Mouse (Mus musculus): ENCODE results near the gene Otud3.
"Not testable (repeated sequence)": the region's sequence is repeated elsewhere in the genome, so short reads cannot be mapped to it uniquely, and the experiment has no call there.

Gene Otud3

GRCm38 (mm10) chr4:138913141-138913787 is 481 bp downstream of the Otud3 start:
- no peak for TF ChIP-seq POU5F1 (IDR thresholded peaks at IDR 0.05; ENCODE audit: borderline replicate concordance, low read length)
- no peak for TF ChIP-seq NANOG (IDR thresholded peaks at IDR 0.05; ENCODE audit: borderline replicate concordance, low read length)
- TF ChIP-seq CTCF (conservative IDR thresholded peaks at IDR 0.05; ENCODE audit: low read length) = no peak
- peak overlapping the region; percentile 93 for H3K4me3 ChIP-seq (replicated peaks; ENCODE audit: low read length)
- H3K27me3 ChIP-seq (ENCODE audit: insufficient read depth, low read length) = peaks cover 12% of the 10 kb centered on the region
- peaks cover 40% of the 10 kb centered on the region for H3K4me1 ChIP-seq (replicated peaks; ENCODE audit: low read depth, low read length)
- peaks cover 2% of the 10 kb centered on the region; the same call in 1 of the 2 replicates for H3K9me3 ChIP-seq (ENCODE audit: low read length)
- H3K36me3 ChIP-seq (ENCODE audit: insufficient read depth, low read length) = peaks cover 32% of the 10 kb centered on the region

- Histone ChIP-seq H3K27me3 (ENCODE audit: insufficient read depth, low read length) (no peaks in the 10 kb centered on the region), H3K4me1 (replicated peaks; ENCODE audit: low read depth, low read length) (peaks cover 47% of the 10 kb centered on the region), H3K36me3 (ENCODE audit: insufficient read depth, low read length) (peaks cover 88% of the 10 kb centered on the region), H3K4me3 (replicated peaks; ENCODE audit: low read length) (no peak overlapping the region), H3K9me3 (ENCODE audit: low read length) (no peaks in the 10 kb centered on the region)
- TF ChIP-seq POU5F1 (IDR thresholded peaks at IDR 0.05; ENCODE audit: borderline replicate concordance, low read length) (no peak), CTCF (conservative IDR thresholded peaks at IDR 0.05; ENCODE audit: low read length) (no peak), NANOG (IDR thresholded peaks at IDR 0.05; ENCODE audit: borderline replicate concordance, low read length) (no peak)
These were observed 8.0 kb downstream of the Otud3 start for GRCm38 (mm10) chr4:138905624-138906337.

GRCm38 (mm10) chr4:138899361-138899760 is 14.4 kb downstream of the Otud3 start:
- no peaks in the 10 kb centered on the region for H3K9me3 ChIP-seq (ENCODE audit: low read length)
- H3K36me3 ChIP-seq (ENCODE audit: insufficient read depth, low read length) = peaks cover 93% of the 10 kb centered on the region
- peaks cover 46% of the 10 kb centered on the region for H3K4me1 ChIP-seq (replicated peaks; ENCODE audit: low read depth, low read length)
- TF ChIP-seq POU5F1 (IDR thresholded peaks at IDR 0.05; ENCODE audit: borderline replicate concordance, low read length) (no peak), CTCF (conservative IDR thresholded peaks at IDR 0.05; ENCODE audit: low read length) (no peak), NANOG (IDR thresholded peaks at IDR 0.05; ENCODE audit: borderline replicate concordance, low read length) (no peak)
- no peaks in the 10 kb centered on the region for H3K27me3 ChIP-seq (ENCODE audit: insufficient read depth, low read length)
- H3K4me3 ChIP-seq (replicated peaks; ENCODE audit: low read length) = no peak overlapping the region

- H3K4me3 ChIP-seq (replicated peaks; ENCODE audit: low read length); H3K9me3 ChIP-seq (ENCODE audit: low read length); H3K27me3 ChIP-seq (ENCODE audit: insufficient read depth, low read length): not testable (repeated sequence)
- Histone ChIP-seq H3K36me3 (ENCODE audit: insufficient read depth, low read length) (peaks cover 53% of the 10 kb centered on the region), H3K4me1 (replicated peaks; ENCODE audit: low read depth, low read length) (peaks cover 68% of the 10 kb centered on the region)
These were observed 20.0 kb downstream of the Otud3 start for GRCm38 (mm10) chr4:138893789-138894188.

- peaks cover 42% of the 10 kb centered on the region for H3K36me3 ChIP-seq (ENCODE audit: insufficient read depth, low read length)
- H3K4me3 ChIP-seq (replicated peaks; ENCODE audit: low read length) = peak overlapping the region; percentile 46; the same call in 1 of the 2 replicates
- H3K4me1 ChIP-seq (replicated peaks; ENCODE audit: low read depth, low read length) = peaks cover 80% of the 10 kb centered on the region
- TF ChIP-seq CTCF (conservative IDR thresholded peaks at IDR 0.05; ENCODE audit: low read length) (no peak), NANOG (IDR thresholded peaks at IDR 0.05; ENCODE audit: borderline replicate concordance, low read length) (no peak), POU5F1 (IDR thresholded peaks at IDR 0.05; ENCODE audit: borderline replicate concordance, low read length) (no peak)
- no peaks in the 10 kb centered on the region for H3K9me3 ChIP-seq (ENCODE audit: low read length)
- no peaks in the 10 kb centered on the region for H3K27me3 ChIP-seq (ENCODE audit: insufficient read depth, low read length)
These were observed 21.1 kb downstream of the Otud3 start for GRCm38 (mm10) chr4:138892655-138893054.

GRCm38 (mm10) chr4:138889635-138890034 is 24.1 kb downstream of the Otud3 start:
- no peak for TF ChIP-seq POU5F1 (IDR thresholded peaks at IDR 0.05; ENCODE audit: borderline replicate concordance, low read length)
- no peak for TF ChIP-seq CTCF (conservative IDR thresholded peaks at IDR 0.05; ENCODE audit: low read length)
- no peak for TF ChIP-seq NANOG (IDR thresholded peaks at IDR 0.05; ENCODE audit: borderline replicate concordance, low read length)
- H3K36me3 ChIP-seq (ENCODE audit: insufficient read depth, low read length) = peaks cover 15% of the 10 kb centered on the region

GRCm38 (mm10) chr4:138889165-138889564 is 24.6 kb downstream of the Otud3 start:
- H3K9me3 ChIP-seq (ENCODE audit: low read length) = no peaks in the 10 kb centered on the region
- peaks cover 61% of the 10 kb centered on the region for H3K4me1 ChIP-seq (replicated peaks; ENCODE audit: low read depth, low read length)
- peak; percentile 78; the same call in 1 of the 2 replicates for TF ChIP-seq NANOG (IDR thresholded peaks at IDR 0.05; ENCODE audit: borderline replicate concordance, low read length)
- TF ChIP-seq POU5F1 (IDR thresholded peaks at IDR 0.05; ENCODE audit: borderline replicate concordance, low read length) = no peak
- no peak for TF ChIP-seq CTCF (conservative IDR thresholded peaks at IDR 0.05; ENCODE audit: low read length)
- no peaks in the 10 kb centered on the region for H3K27me3 ChIP-seq (ENCODE audit: insufficient read depth, low read length)
- H3K36me3 ChIP-seq (ENCODE audit: insufficient read depth, low read length) = peaks cover 10% of the 10 kb centered on the region
- H3K4me3 ChIP-seq (replicated peaks; ENCODE audit: low read length) = peak overlapping the region; percentile 17

More at GRCm38 (mm10) chr4:138889635-138890034, 24.1 kb downstream of the Otud3 start:
- Histone ChIP-seq H3K4me1 (replicated peaks; ENCODE audit: low read depth, low read length) (peaks cover 62% of the 10 kb centered on the region), H3K4me3 (replicated peaks; ENCODE audit: low read length) (peak overlapping the region; percentile 17), H3K27me3 (ENCODE audit: insufficient read depth, low read length) (no peaks in the 10 kb centered on the region), H3K9me3 (ENCODE audit: low read length) (no peaks in the 10 kb centered on the region)

- no peaks in the 10 kb centered on the region for H3K36me3 ChIP-seq (ENCODE audit: insufficient read depth, low read length)
- H3K4me1 ChIP-seq (replicated peaks; ENCODE audit: low read depth, low read length) = peaks cover 55% of the 10 kb centered on the region
- peaks cover 10% of the 10 kb centered on the region for H3K27me3 ChIP-seq (ENCODE audit: insufficient read depth, low read length)
- TF ChIP-seq POU5F1 (IDR thresholded peaks at IDR 0.05; ENCODE audit: borderline replicate concordance, low read length) = no peak
- peak; percentile 58 for TF ChIP-seq CTCF (conservative IDR thresholded peaks at IDR 0.05; ENCODE audit: low read length)
- H3K9me3 ChIP-seq (ENCODE audit: low read length) = no peaks in the 10 kb centered on the region
- no peak overlapping the region for H3K4me3 ChIP-seq (replicated peaks; ENCODE audit: low read length)
These were observed 29.5 kb downstream of the Otud3 start for GRCm38 (mm10) chr4:138884261-138884660.

Measured in E14TG2a.4 (cell line).